Mouse (Mus musculus): Measurements from ENCODE around the gene Apoa4. TPM values are rescaled to one million over a fixed set of nuclear protein-coding genes. Genes with fewer than 3 reads are reported as not detected.

Apoa4 gene
- not detected in 2 replicates for polyA plus RNA-seq (2016; fragmentation: Nextera tagmentation; extraction: Ambion mirVana)

DNA sequence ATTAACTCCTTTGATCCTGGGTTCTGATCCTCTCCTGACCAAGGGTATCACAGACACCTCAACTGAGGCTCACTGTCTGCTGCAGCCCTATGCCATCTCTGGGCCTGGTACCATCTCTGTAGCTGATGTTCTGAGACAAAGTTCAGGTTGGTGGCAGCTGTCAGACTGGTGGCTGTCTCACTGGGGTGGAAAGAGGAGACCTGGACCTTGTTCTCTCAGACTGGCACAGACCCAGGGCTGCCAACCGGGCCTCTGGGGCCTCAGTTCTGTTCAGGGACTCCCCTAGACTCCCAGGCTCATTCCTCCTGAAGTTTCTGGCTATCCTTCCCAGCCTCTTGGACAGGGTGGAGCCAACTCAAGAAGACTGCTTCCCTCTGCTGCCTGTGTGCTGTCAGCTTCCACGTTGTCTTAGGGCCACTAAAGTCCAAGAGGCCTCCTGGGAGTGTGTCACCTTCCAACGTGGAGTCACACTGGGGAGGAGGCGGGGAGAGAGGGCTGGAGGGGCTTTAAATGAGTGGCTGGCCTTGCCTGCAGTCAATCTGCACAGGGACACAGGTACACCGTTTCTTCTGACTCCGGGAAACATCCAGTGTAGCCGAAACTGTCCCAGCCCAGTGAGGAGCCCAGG, at the start of gene Apoa4:
Apoa4 (plus strand) TSS at position 171 of the 628 bp plus-strand sequence.
- WGBS, result 73% methylated on average over 7 of the region's 7 CpGs
- Histone ChIP-seq H3K27me3 (peaks cover 3% of the 10 kb centered on the region; the same call in 1 of the 2 replicates), H3K9ac (no peak within 1 kb of the TSS), H3K4me3 (replicated peaks) (no peak within 1 kb of the TSS), H3K27ac (no peak within 1 kb of the TSS), H3K4me2 (no peak within 1 kb of the TSS), H3K36me3 (replicated peaks) (no peaks in the 10 kb centered on the region), H3K9me3 (no peaks in the 10 kb centered on the region), H3K4me1 (no peaks in the 10 kb centered on the region)
- ATAC-seq (ENCODE audit: low FRiP score), result no peak

DNA sequence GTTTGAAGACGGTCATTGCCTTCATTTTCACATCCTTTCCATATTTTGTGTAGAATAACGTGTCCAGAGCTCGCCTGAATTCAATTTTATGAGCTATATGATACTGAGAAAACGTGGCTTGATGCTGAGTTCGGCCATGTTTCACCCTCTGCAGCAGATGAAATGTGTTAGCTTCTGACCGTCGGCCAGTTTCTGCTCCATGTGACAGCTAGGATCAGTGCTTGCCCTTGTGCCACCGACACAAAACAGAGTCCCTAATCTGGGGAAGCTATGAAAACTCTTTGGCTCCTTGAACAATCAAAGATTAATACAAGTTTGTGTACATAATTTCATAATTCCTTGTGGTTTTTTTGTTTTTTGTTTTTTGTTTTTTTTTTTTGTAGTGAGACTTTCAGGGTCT, 49.3 kb upstream of the Apoa4 start:
- Histone ChIP-seq H3K9me3 (no peaks in the 10 kb centered on the region), H3K4me3 (replicated peaks) (no peak overlapping the region), H3K36me3 (replicated peaks) (peaks cover 18% of the 10 kb centered on the region), H3K4me1 (no peaks in the 10 kb centered on the region), H3K27me3 (no peaks in the 10 kb centered on the region), H3K4me2 (no peak overlapping the region), H3K9ac (no peak overlapping the region), H3K27ac (no peak overlapping the region)
- WGBS, result 74% methylated on average over 8 of the region's 8 CpGs
- no peak for ATAC-seq (ENCODE audit: low FRiP score)

DNA sequence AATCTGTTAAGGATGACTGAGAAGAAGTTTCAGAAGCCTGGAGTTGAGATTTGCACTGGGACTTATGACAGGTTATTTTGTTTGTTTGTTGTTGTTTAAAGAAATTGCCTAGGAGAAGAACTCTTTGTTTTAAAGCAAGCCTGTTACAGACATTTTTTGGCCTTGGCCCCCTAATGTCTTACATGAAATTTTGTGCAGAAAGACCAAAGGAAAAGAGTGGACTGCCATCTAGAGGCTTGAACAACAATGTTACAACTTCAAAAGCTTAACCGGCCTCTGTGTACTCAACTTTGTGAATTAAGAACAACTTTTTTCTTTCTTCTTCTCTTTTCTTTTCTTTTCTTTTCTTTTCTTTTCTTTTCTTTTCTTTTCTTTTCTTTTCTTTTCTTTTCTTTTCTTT, 48.9 kb upstream of the Apoa4 start:
- H3K27me3 ChIP-seq, result no peaks in the 10 kb centered on the region
- no peaks in the 10 kb centered on the region for H3K9me3 ChIP-seq
- peaks cover 22% of the 10 kb centered on the region for H3K36me3 ChIP-seq (replicated peaks)
- H3K4me1 ChIP-seq, result no peaks in the 10 kb centered on the region
- H3K4me3 ChIP-seq (replicated peaks), result no peak overlapping the region
- no peak for ATAC-seq (ENCODE audit: low FRiP score)
- H3K9ac ChIP-seq, result no peak overlapping the region
- no peak overlapping the region for H3K27ac ChIP-seq
- 46% methylated on average over 1 of the region's 1 CpGs for WGBS
- no peak overlapping the region for H3K4me2 ChIP-seq

DNA sequence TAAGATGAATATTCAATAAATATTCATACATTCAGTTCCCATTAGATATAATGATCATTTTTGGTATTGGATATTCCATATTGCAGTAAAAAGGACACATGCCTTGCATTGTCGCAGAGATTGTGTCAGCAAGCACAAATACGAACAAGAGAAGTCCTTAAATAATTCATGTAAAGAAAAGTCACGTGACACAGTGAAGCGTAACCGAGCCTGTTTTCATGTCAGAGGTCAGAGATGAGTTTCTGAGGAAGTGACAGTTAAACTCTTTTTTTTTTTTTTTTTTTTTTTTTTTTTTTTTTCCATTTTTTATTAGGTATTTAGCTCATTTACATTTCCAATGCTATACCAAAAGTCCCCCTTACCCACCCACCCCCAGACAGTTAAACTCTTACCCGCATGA, 47.9 kb upstream of the Apoa4 start:
- H3K9ac ChIP-seq, result no peak overlapping the region
- ATAC-seq (ENCODE audit: low FRiP score), result no peak
- H3K4me1 ChIP-seq, result no peaks in the 10 kb centered on the region
- H3K9me3 ChIP-seq, result no peaks in the 10 kb centered on the region
- peaks cover 31% of the 10 kb centered on the region for H3K36me3 ChIP-seq (replicated peaks)
- no peak overlapping the region for H3K27ac ChIP-seq
- no peaks in the 10 kb centered on the region for H3K27me3 ChIP-seq
- H3K4me2 ChIP-seq, result no peak overlapping the region
- WGBS, result 88% methylated on average over 6 of the region's 6 CpGs
- H3K4me3 ChIP-seq (replicated peaks), result no peak overlapping the region

DNA sequence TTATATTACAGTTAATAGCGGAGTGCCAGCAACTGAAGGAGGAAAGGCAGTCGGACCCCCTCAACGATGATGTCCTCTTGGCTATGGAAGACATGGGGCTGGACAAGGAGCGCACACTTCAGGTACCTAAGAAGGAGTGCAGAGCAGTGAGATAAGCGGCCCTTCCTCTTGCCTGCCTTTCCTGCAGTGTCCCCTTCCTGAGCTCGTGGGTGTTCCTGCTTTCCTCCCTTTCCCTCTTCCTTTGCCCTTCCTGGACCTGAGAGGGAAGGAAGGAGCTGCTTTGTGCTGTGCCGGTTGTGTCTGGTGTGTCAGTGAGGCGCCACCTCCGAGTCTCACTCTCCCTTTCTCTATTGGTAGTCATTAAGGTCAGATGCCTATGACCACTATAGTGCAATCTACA, 45.7 kb upstream of the Apoa4 start:
- H3K4me1 ChIP-seq, result no peaks in the 10 kb centered on the region
- WGBS, result 91% methylated on average over 9 of the region's 9 CpGs
- H3K9ac ChIP-seq, result no peak overlapping the region
- no peak overlapping the region for H3K4me2 ChIP-seq
- no peaks in the 10 kb centered on the region for H3K9me3 ChIP-seq
- no peak for ATAC-seq (ENCODE audit: low FRiP score)
- no peaks in the 10 kb centered on the region for H3K27me3 ChIP-seq
- no peak overlapping the region for H3K4me3 ChIP-seq (replicated peaks)
- no peak overlapping the region for H3K27ac ChIP-seq
- peaks cover 52% of the 10 kb centered on the region for H3K36me3 ChIP-seq (replicated peaks)

DNA sequence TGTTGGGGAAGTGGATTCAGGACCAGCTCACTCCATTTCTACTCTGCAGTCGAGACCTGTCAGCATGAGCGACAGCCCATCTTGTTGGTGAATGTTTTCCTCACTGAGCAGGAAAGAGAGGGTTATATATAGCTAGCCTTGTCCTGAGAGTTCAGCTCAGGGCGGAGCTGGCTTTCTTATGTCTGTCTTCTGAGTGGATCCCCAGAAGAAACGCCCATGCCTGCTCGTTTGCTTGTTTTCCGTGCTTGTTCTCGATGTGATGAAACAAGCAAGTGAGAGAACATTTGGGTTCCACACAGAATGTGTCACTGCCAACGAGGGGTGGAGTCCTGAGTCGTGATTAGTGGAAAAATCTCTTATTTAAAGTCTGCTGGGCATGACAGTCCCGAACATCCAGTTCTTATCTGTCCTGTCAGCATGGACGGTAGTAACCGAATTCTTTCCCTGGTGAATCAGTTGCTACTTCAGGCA, 43.8 kb upstream of the Apoa4 start:
- H3K36me3 ChIP-seq (replicated peaks), result peaks cover 67% of the 10 kb centered on the region
- WGBS, result 88% methylated on average over 12 of the region's 12 CpGs

DNA sequence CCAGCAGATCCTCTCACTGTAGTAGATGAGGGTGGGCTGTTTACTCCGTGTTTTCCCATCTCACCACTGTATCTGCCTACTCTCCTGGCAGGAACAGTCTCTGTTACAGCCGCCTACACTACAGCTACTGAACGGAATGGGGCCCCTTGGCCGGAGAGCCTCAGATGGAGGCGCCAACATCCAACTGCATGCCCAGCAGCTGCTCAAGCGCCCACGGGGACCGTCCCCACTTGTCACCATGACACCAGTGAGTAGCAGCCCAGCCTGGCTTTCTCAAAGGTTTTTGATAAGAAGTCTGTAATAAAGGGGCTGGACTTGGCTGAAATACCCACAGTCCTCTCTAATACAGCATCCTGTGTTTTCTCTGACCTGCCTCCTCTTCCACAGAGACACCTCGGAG, 42.0 kb upstream of the Apoa4 start:
- no peaks in the 10 kb centered on the region for H3K9me3 ChIP-seq
- WGBS, result 93% methylated on average over 9 of the region's 9 CpGs
- ATAC-seq (ENCODE audit: low FRiP score), result no peak
- no peak overlapping the region for H3K4me3 ChIP-seq (replicated peaks)
- no peaks in the 10 kb centered on the region for H3K4me1 ChIP-seq
- H3K27ac ChIP-seq, result no peak overlapping the region
- H3K9ac ChIP-seq, result no peak overlapping the region
- no peaks in the 10 kb centered on the region for H3K27me3 ChIP-seq
- H3K4me2 ChIP-seq, result no peak overlapping the region
- H3K36me3 ChIP-seq (replicated peaks), result peaks cover 71% of the 10 kb centered on the region

More for the DNA sequence above, 43.8 kb upstream of the Apoa4 start:
- Histone ChIP-seq H3K4me2 (no peak overlapping the region), H3K4me3 (replicated peaks) (no peak overlapping the region), H3K4me1 (no peaks in the 10 kb centered on the region), H3K27me3 (no peaks in the 10 kb centered on the region), H3K27ac (no peak overlapping the region), H3K9ac (no peak overlapping the region), H3K9me3 (no peaks in the 10 kb centered on the region)
- no peak for ATAC-seq (ENCODE audit: low FRiP score)

DNA sequence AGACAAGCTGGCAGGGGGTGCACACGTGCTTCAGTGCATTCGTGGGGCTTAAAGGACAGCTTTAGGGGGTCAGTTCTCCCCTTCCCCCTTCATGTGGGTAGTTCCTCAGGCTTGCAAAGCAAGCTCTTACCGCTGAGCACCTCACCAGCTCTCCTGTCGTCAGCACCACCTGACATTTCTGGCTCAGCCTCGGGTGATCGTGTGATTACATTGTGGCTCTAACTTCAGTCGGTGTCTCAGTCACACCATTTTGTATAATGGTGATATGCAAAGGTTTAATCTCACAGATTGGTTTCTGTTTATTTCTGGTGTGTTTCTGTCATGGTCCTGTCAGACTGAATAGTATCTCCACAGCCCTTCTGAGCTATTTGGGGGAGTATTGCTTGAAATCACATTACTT, 41.6 kb upstream of the Apoa4 start:
- no peaks in the 10 kb centered on the region for H3K4me1 ChIP-seq
- peaks cover 71% of the 10 kb centered on the region for H3K36me3 ChIP-seq (replicated peaks)

DNA sequence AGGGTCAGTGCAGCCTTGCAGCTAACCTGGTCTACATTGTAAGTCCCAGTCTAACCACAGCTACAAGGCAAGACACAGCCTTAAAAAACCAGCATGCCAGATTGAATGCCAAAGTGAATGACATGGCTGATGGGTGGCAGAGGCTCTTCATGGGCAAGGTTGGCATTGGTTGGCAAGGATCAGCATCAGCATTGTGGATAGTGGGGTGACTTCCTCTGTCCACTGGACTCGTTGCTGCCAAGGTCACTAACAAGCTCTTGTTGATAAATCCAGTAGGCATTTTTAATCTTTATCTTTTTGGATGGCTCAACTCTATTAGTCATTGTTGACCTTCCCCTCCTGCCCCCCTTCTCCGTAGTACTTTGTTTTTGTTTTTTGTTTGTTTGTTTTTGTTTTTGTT, 40.9 kb upstream of the Apoa4 start:
- H3K4me2 ChIP-seq, result no peak overlapping the region
- peaks cover 76% of the 10 kb centered on the region for H3K36me3 ChIP-seq (replicated peaks)
- H3K9me3 ChIP-seq, result no peaks in the 10 kb centered on the region
- no peak overlapping the region for H3K27ac ChIP-seq
- H3K27me3 ChIP-seq, result no peaks in the 10 kb centered on the region
- 95% methylated on average over 2 of the region's 2 CpGs for WGBS
- no peak overlapping the region for H3K4me3 ChIP-seq (replicated peaks)
- H3K9ac ChIP-seq, result no peak overlapping the region
- no peaks in the 10 kb centered on the region for H3K4me1 ChIP-seq
- no peak for ATAC-seq (ENCODE audit: low FRiP score)

More for the DNA sequence above, 41.6 kb upstream of the Apoa4 start:
- ATAC-seq (ENCODE audit: low FRiP score), result no peak
- H3K4me2 ChIP-seq, result no peak overlapping the region
- no peak overlapping the region for H3K4me3 ChIP-seq (replicated peaks)
- no peaks in the 10 kb centered on the region for H3K27me3 ChIP-seq
- WGBS, result 84% methylated on average over 7 of the region's 7 CpGs
- no peak overlapping the region for H3K9ac ChIP-seq
- no peaks in the 10 kb centered on the region for H3K9me3 ChIP-seq
- no peak overlapping the region for H3K27ac ChIP-seq

DNA sequence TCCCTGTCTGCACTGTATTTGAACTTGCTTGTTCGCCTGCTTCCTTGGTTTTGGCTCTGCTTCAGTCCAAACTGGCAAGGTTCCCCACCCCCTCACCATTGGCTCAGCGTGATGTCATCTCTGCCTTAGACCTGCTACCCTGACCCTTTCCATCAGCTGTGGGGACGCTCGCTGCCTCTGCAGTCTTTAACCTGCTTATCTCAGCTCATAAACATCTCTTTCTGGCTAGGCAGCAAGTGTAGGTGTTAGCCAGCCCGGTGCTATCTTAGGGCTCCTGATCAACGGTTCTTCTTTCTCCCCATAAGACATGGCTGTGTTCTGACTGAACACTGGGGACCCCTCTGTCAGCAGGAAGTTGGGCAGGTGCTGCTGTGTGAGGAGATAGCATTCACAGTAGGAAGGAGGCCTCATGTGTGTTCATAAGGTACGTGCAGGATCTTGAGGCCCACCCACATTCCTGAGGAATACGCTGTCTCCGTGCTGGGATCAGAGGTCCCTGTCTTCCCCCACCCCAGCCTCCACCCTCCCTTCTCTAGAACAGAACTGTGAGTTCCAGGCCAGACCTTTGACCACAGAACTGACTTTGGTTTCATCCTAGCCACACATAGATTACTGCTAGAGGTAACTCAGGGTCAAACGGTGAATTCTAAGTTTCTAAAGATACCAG, 33.5 kb upstream of the Apoa4 start:
- no peak for ATAC-seq (ENCODE audit: low FRiP score)
- Histone ChIP-seq H3K27me3 (no peaks in the 10 kb centered on the region), H3K4me3 (replicated peaks) (no peak overlapping the region), H3K4me1 (no peaks in the 10 kb centered on the region), H3K27ac (no peak overlapping the region), H3K36me3 (replicated peaks) (peaks cover 64% of the 10 kb centered on the region), H3K9ac (no peak overlapping the region), H3K9me3 (no peaks in the 10 kb centered on the region), H3K4me2 (no peak overlapping the region)
- 90% methylated on average over 10 of the region's 10 CpGs for WGBS

DNA sequence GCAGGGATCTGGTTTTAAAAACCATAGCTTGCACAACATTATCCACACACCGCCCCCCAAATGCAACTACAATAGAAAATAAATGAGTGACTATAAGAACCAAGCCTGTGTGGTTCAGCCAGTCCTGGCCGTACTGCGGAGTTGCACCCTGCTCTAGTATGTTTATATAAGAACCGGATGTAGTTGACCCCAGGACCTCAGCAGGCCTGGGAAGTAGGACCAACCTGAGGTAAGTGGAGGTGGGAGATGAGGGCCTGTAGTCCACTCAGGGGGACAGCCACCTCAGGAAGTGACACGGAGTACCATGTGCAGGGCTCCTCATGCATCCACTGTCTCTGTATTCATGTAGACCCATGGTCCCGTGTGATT, 33.0 kb upstream of the Apoa4 start:
- Histone ChIP-seq H3K9me3 (no peaks in the 10 kb centered on the region), H3K27ac (no peak overlapping the region), H3K4me3 (replicated peaks) (no peak overlapping the region), H3K36me3 (replicated peaks) (peaks cover 68% of the 10 kb centered on the region), H3K4me2 (no peak overlapping the region), H3K9ac (no peak overlapping the region), H3K27me3 (no peaks in the 10 kb centered on the region), H3K4me1 (no peaks in the 10 kb centered on the region)
- 87% methylated on average over 6 of the region's 6 CpGs for WGBS
- no peak for ATAC-seq (ENCODE audit: low FRiP score)

DNA sequence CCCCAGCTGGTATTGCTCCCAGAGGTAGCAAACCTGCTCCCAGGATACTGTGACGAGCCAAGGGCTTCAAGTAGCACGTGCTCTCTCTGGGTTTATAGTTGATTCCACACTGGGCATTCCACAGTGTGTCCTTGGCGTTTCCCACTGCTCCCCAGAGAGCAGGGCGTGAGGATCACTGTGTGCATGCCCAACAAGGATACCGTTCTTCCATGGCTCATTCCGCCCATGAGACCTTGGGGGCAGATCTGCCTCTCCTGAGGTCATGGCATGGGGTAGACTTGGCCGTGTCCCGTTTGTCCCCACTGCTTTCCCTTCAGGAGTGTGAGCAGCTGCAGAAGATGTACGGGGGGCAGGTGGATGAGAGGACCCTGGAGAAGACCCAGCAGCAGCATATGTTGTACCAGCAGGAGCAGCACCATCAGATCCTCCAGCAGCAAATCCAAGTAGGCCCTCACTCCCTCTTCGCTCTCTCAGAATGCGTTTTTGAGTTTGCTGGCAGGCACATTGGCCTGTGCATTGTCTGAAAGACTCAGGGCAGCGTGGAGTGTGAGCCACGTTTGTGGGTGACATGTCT, 32.0 kb upstream of the Apoa4 start:
- peaks cover 75% of the 10 kb centered on the region for H3K36me3 ChIP-seq (replicated peaks)

DNA sequence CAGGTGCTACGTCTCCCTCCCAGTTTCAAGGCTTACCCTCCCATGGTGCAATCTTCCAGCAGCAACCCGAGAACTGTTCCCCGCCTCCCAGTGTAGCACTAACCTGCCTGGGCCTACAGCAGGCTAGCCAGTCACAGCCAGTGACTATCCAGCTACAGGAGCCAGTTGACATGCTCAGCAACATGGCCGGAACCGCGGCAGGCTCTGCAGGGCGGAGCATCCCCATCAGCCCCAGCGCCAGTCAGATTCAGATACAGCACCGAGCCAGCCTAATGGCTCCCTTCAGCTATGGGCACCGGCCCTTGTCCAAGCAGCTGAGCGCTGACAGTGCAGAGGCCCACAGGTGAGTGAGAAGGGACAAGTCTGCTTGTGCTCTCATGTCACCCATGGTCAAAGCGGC, 30.0 kb upstream of the Apoa4 start:
- Histone ChIP-seq H3K27me3 (no peaks in the 10 kb centered on the region), H3K4me2 (no peak overlapping the region), H3K4me3 (replicated peaks) (no peak overlapping the region), H3K9ac (no peak overlapping the region), H3K27ac (no peak overlapping the region), H3K36me3 (replicated peaks) (peaks cover 67% of the 10 kb centered on the region), H3K9me3 (no peaks in the 10 kb centered on the region), H3K4me1 (no peaks in the 10 kb centered on the region)
- 94% methylated on average over 12 of the region's 12 CpGs for WGBS
- no peak for ATAC-seq (ENCODE audit: low FRiP score)

More for the DNA sequence above, 32.0 kb upstream of the Apoa4 start:
- H3K27ac ChIP-seq, result no peak overlapping the region
- 86% methylated on average over 13 of the region's 13 CpGs for WGBS
- H3K4me3 ChIP-seq (replicated peaks), result no peak overlapping the region
- ATAC-seq (ENCODE audit: low FRiP score), result no peak
- no peaks in the 10 kb centered on the region for H3K9me3 ChIP-seq
- no peak overlapping the region for H3K9ac ChIP-seq
- H3K27me3 ChIP-seq, result no peaks in the 10 kb centered on the region
- H3K4me1 ChIP-seq, result no peaks in the 10 kb centered on the region
- H3K4me2 ChIP-seq, result no peak overlapping the region
